Mouse (Mus musculus): Measurements from ENCODE around the gene Gm20388. TPM values are rescaled to one million over a fixed set of nuclear protein-coding genes. Genes with fewer than 3 reads are reported as not detected.
"Not testable (repeated sequence)": the region's sequence is repeated elsewhere in the genome, so short reads cannot be mapped to it uniquely, and the experiment has no call there.

The Gm20388 gene
- total RNA-seq, 2 experiments from 2014 or later = 2.2 to 7.6 TPM

GRCm38 (mm10) chr8:122567361-122568108 lies 2656.9 kb downstream of the Gm20388 start, which contains the start of gene Cdt1:
Gene Cdt1 (plus strand): TSS chr8:122568015.
- TF ChIP-seq CTCF (conservative IDR thresholded peaks at IDR 0.05) = peak; percentile 23

DNA sequence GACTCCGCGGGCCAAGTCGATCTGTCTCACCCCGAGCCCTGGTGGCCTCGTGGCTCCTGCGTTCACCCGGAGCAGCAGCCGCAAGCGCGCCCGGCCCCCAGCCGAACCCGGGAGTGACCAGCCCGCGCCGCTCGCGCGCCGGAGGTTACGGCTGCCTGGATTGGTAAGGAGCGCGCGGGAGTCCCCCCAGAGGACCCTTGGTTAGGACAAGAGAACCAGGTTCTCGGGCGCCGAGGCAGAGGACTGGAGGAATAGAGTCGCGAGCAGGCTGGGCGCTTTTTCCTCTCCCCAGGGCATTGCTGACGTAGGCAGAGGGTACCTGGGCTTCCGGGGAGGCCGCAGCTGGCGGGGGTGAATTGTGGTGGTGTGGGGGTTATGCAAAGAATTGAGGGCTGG lies 2657.5 kb downstream of the Gm20388 start:
- DNase-seq (ENCODE audit: low spot score in 2 of 2) = no peak
- H3K27ac ChIP-seq = peak overlapping the region; percentile 12; the same call in 1 of the 2 replicates
- H3K4me3 ChIP-seq = peak overlapping the region; percentile 83
- TF ChIP-seq CTCF (conservative IDR thresholded peaks at IDR 0.05) = no peak

More at GRCm38 (mm10) chr8:122567361-122568108, 2656.9 kb downstream of the Gm20388 start, which contains the start of gene Cdt1:
- peak within 1 kb of the TSS; percentile 83 for H3K4me3 ChIP-seq
- peak within 1 kb of the TSS; percentile 92 for H3K27ac ChIP-seq
- DNase-seq (ENCODE audit: low spot score in 2 of 2) = peak; percentile 93 to 95

DNA sequence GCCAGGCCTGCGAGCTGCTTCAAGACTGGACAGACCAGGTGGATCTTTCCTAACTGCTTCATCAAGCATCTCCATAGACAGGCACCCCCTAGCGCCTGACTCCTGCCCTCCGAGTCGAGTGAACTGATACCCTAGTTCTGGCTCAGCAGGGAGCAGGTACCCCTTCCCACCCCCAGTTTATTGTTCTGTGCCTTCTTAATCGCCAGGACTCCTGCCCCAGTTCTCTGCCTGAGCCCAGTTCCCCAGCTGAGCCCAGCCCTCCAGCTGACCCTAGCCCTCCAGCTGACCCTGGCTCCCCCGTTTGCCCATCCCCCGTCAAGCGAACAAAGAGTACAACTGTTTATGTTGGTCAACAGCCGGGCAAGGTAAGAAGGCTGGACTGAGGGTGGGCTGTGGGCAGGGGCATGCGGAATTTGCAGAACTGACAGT lies 2658.3 kb downstream of the Gm20388 start:
- no peak overlapping the region for H3K27ac ChIP-seq
- no peak for TF ChIP-seq CTCF (conservative IDR thresholded peaks at IDR 0.05)
- no peak overlapping the region for H3K4me3 ChIP-seq
- no peak for DNase-seq (ENCODE audit: low spot score in 2 of 2)

- DNase-seq (ENCODE audit: low spot score in 2 of 2) = no peak
- Histone ChIP-seq H3K4me3 (no peak overlapping the region), H3K27ac (no peak overlapping the region)
- TF ChIP-seq CTCF (conservative IDR thresholded peaks at IDR 0.05) = no peak
Observed at GRCm38 (mm10) chr8:122569329-122569728, 2658.7 kb downstream of the Gm20388 start.

- H3K4me3 ChIP-seq = no peak overlapping the region
- no peak overlapping the region for H3K27ac ChIP-seq
- no peak for TF ChIP-seq CTCF (conservative IDR thresholded peaks at IDR 0.05)
- DNase-seq (ENCODE audit: low spot score in 2 of 2) = no peak
Observed at GRCm38 (mm10) chr8:122569996-122570395, 2659.4 kb downstream of the Gm20388 start.

GRCm38 (mm10) chr8:122571153-122571552 lies 2660.5 kb downstream of the Gm20388 start:
- no peak for TF ChIP-seq CTCF (conservative IDR thresholded peaks at IDR 0.05)
- H3K4me3 ChIP-seq = no peak overlapping the region
- DNase-seq (ENCODE audit: low spot score in 2 of 2) = no peak
- no peak overlapping the region for H3K27ac ChIP-seq

DNA sequence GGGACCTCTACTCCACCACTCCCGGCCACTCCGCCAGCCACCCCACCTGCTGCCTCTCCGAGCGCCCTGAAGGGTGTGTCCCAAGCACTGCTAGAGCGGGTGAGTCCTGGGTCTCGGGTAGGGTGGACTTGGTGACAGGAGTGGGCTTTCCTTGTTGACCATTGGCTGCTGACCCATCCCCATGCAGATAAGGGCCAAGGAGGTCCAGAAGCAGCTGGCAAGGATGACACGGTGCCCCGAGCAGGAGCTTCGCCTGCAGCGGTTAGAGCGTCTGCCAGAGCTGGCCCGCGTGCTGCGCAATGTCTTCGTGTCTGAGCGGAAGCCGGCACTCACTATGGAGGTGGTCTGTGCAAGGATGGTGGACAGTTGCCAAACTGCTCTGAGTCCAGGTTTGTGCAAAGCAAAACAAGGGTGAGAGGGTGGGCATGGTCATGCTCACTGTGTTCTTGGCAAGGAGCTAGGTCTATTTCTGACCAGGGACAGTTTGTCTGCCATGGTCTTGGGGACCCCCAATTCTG lies 2661.2 kb downstream of the Gm20388 start:
- TF ChIP-seq CTCF (conservative IDR thresholded peaks at IDR 0.05) = no peak
- Histone ChIP-seq H3K27ac (no peak overlapping the region), H3K4me3 (no peak overlapping the region)
- DNase-seq (ENCODE audit: low spot score in 2 of 2) = no peak

GRCm38 (mm10) chr8:122572751-122573150 lies 2662.1 kb downstream of the Gm20388 start:
- no peak for TF ChIP-seq CTCF (conservative IDR thresholded peaks at IDR 0.05)
- no peak overlapping the region for H3K27ac ChIP-seq
- no peak overlapping the region for H3K4me3 ChIP-seq
- no peak for DNase-seq (ENCODE audit: low spot score in 2 of 2)

DNA sequence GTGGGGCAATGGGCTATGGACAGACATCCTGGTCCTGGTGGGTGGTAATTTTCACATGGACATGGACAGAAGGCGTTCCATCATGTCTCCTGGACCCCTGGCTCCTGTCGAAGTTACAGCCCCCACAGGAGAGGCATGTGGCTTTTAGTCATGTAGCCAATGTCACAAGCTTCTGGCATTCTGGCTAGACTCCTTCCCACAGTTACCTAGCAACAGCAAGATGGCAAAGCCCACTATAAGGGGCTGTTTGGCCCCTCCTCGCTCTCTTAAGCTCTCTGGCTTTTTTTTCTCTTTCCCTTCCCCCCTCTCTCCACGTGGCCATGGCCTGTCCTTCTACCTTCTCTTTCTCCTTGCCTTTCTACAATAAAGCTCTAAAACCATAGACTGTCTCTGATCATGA lies 2662.5 kb downstream of the Gm20388 start:
- not testable (repeated sequence) for H3K4me3 ChIP-seq; H3K27ac ChIP-seq; DNase-seq (ENCODE audit: low spot score in 2 of 2)

DNA sequence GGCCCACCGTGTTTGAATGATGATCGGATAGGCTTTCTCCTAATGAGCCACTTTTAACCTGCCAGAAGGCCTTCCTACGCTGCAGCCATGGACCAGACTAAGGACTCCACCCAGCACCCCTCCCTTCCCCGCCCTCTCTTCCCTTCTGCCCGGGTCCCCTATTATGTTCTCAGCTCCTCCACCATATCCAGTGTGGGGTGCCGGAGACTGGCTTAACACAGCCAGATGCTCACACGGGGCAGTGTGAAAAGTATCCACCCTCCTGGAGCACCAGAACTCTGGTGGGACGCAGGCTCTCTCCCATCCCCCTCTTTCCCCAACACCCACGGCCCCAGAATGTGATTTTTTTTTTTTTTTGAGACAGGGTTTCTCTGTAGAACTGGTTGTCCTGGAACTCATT lies 2662.9 kb downstream of the Gm20388 start:
- TF ChIP-seq CTCF (conservative IDR thresholded peaks at IDR 0.05) = no peak
- Histone ChIP-seq H3K4me3 (no peak overlapping the region), H3K27ac (no peak overlapping the region)
- DNase-seq (ENCODE audit: low spot score in 2 of 2) = no peak

- no peak for TF ChIP-seq CTCF (conservative IDR thresholded peaks at IDR 0.05)
- no peak for DNase-seq (ENCODE audit: low spot score in 2 of 2)
- no peak overlapping the region for H3K27ac ChIP-seq
- no peak overlapping the region for H3K4me3 ChIP-seq
Observed at GRCm38 (mm10) chr8:122574264-122574663, 2663.6 kb downstream of the Gm20388 start.

- no peak overlapping the region; the same call in 1 of the 2 replicates for H3K27ac ChIP-seq
- no peak for DNase-seq (ENCODE audit: low spot score in 2 of 2)
- no peak overlapping the region for H3K4me3 ChIP-seq
- no peak for TF ChIP-seq CTCF (conservative IDR thresholded peaks at IDR 0.05)
Observed at GRCm38 (mm10) chr8:122574667-122575251, 2664.1 kb downstream of the Gm20388 start.

- TF ChIP-seq CTCF (conservative IDR thresholded peaks at IDR 0.05) = no peak
- Histone ChIP-seq H3K4me3 (peak overlapping the region; percentile 88), H3K27ac (peak overlapping the region; percentile 90; the same call in 1 of the 2 replicates)
- no peak for DNase-seq (ENCODE audit: low spot score in 2 of 2)
Observed at GRCm38 (mm10) chr8:122575286-122575685, 2664.6 kb downstream of the Gm20388 start.
